Mouse (Mus musculus) erythroblast, embryonic 14.5 days (primary cell): Measurements from ENCODE around the gene Nav2.

Experiments used
- GATA1 ChIP-seq: IDR thresholded peaks from 2 replicates; pipeline ENCODE4 v1.6.1; 2012; ENCODE audit warnings: low read length, inconsistent platforms, mixed read lengths
- TAL1 ChIP-seq: IDR thresholded peaks from 3 replicates; pipeline ENCODE4 v1.6.1; 2012; ENCODE audit warnings: low read length, inconsistent platforms, mixed read lengths

DNA sequence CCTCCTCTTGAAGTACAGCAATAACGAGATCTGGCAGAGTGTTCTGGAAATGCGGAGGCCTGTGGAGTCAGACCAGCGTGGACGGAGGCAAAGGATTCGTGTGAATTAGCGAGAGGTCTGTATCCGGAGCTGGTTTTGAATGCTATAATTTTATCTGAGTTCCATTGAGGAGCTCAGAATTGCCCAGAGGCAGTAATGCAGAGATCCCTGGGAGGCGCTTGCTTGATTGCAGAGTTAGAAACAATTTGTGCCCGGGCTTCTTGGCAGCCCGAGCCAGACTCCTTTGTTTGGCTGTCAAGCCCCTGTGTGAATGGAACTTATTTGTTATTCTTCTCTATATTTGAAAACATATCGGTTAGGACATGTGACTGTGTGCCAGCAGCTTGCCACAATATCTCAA is 255.3 kb downstream of the Nav2 start:
- no peak for TF ChIP-seq TAL1
- no peak for TF ChIP-seq GATA1
